Mouse (Mus musculus): ENCODE results near the gene Gnb2.

DNA sequence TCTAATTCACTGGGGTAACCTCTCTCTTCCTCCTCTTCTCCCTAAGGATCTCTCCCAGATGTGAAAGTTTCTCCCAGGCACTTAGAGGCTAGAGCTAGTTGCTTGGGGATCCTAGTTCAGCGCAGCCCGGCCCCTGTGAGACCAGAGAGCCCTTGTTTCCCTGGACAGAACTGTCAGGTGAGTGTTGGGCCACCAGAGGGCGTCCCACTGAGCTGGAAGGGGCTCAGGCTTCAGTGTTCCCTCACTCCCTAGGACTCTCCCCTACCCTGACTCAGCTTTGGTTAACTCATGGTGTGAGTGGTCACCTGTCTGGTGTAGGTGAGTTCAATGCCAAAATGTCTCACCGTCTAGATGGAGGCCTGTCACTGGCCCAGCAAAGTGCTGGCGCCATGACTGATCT is 14.9 kb downstream of the Gnb2 start, which contains the start of gene Gigyf1:
- peak; percentile 68; the same call in 1 of the 2 replicates for TF ChIP-seq CTCF (IDR thresholded peaks at IDR 0.05; ENCODE audit: borderline replicate concordance, control insufficient read depth, extremely low read depth, insufficient read depth, low read length, poor library complexity)
- TF ChIP-seq POLR2A (IDR thresholded peaks at IDR 0.05; ENCODE audit: control insufficient read depth, extremely low read depth, insufficient read depth, low read length, poor library complexity) = no peak

Data from thymus, adult 2 months (tissue).